Mouse (Mus musculus): ENCODE data around the gene Kif26b.

Kif26b gene

GRCm38 (mm10) chr1:178716411-178716810, 187.5 kb downstream of the Kif26b start:
- DNase-seq (ENCODE audit: low read depth, low spot score) = no peak

- DNase-seq (ENCODE audit: low read depth, low spot score) = no peak
These were observed 191.9 kb downstream of the Kif26b start for GRCm38 (mm10) chr1:178720821-178721220.

- no peak for DNase-seq (ENCODE audit: low read depth, low spot score)
These were observed 193.9 kb downstream of the Kif26b start for GRCm38 (mm10) chr1:178722793-178723192.

GRCm38 (mm10) chr1:178725536-178725935, 196.6 kb downstream of the Kif26b start:
- no peak for DNase-seq (ENCODE audit: low read depth, low spot score)

GRCm38 (mm10) chr1:178728256-178728655, 199.3 kb downstream of the Kif26b start:
- peak; percentile 44 for DNase-seq (ENCODE audit: low read depth, low spot score)

- DNase-seq (ENCODE audit: low read depth, low spot score) = no peak
These were observed 201.3 kb downstream of the Kif26b start for GRCm38 (mm10) chr1:178730271-178730670.

- DNase-seq (ENCODE audit: low read depth, low spot score) = no peak
These were observed 204.1 kb downstream of the Kif26b start for GRCm38 (mm10) chr1:178733035-178733434.

- no peak for DNase-seq (ENCODE audit: low read depth, low spot score)
These were observed 205.7 kb downstream of the Kif26b start for GRCm38 (mm10) chr1:178734576-178734975.

GRCm38 (mm10) chr1:178736931-178737330, 208.0 kb downstream of the Kif26b start:
- no peak for DNase-seq (ENCODE audit: low read depth, low spot score)

GRCm38 (mm10) chr1:178743820-178744219, 214.9 kb downstream of the Kif26b start:
- DNase-seq (ENCODE audit: low read depth, low spot score) = no peak

- DNase-seq (ENCODE audit: low read depth, low spot score) = no peak
These were observed 215.6 kb downstream of the Kif26b start for GRCm38 (mm10) chr1:178744526-178744925.

GRCm38 (mm10) chr1:178744961-178745360, 216.0 kb downstream of the Kif26b start:
- DNase-seq (ENCODE audit: low read depth, low spot score) = no peak

- DNase-seq (ENCODE audit: low read depth, low spot score) = no peak
These were observed 216.5 kb downstream of the Kif26b start for GRCm38 (mm10) chr1:178745471-178745870.

GRCm38 (mm10) chr1:178747279-178748221, 218.6 kb downstream of the Kif26b start:
- no peak for DNase-seq (ENCODE audit: low read depth, low spot score)

GRCm38 (mm10) chr1:178748222-178748600, 219.3 kb downstream of the Kif26b start:
- no peak for DNase-seq (ENCODE audit: low read depth, low spot score)

- DNase-seq (ENCODE audit: low read depth, low spot score) = no peak
These were observed 219.7 kb downstream of the Kif26b start for GRCm38 (mm10) chr1:178748617-178749016.

- DNase-seq (ENCODE audit: low read depth, low spot score) = no peak
These were observed 220.9 kb downstream of the Kif26b start for GRCm38 (mm10) chr1:178749786-178750185.

- DNase-seq (ENCODE audit: low read depth, low spot score) = no peak
These were observed 229.5 kb downstream of the Kif26b start for GRCm38 (mm10) chr1:178758441-178758840.

GRCm38 (mm10) chr1:178762125-178762741, 233.3 kb downstream of the Kif26b start:
- no peak for DNase-seq (ENCODE audit: low read depth, low spot score)

- DNase-seq (ENCODE audit: low read depth, low spot score) = no peak
These were observed 236.0 kb downstream of the Kif26b start for GRCm38 (mm10) chr1:178764914-178765313.

GRCm38 (mm10) chr1:178765650-178766049, 236.7 kb downstream of the Kif26b start:
- no peak for DNase-seq (ENCODE audit: low read depth, low spot score)

GRCm38 (mm10) chr1:178768976-178769375, 240.1 kb downstream of the Kif26b start:
- no peak for DNase-seq (ENCODE audit: low read depth, low spot score)

- no peak for DNase-seq (ENCODE audit: low read depth, low spot score)
These were observed 241.1 kb downstream of the Kif26b start for GRCm38 (mm10) chr1:178769988-178770387.
